Mouse (Mus musculus): ENCODE measurements around the gene Klhl29. TPM values are rescaled to one million over a fixed set of nuclear protein-coding genes. Genes with fewer than 3 reads are reported as not detected.

Klhl29 gene
- polyA plus RNA-seq, 1 experiment from 2014 or later = 9.5 TPM

DNA sequence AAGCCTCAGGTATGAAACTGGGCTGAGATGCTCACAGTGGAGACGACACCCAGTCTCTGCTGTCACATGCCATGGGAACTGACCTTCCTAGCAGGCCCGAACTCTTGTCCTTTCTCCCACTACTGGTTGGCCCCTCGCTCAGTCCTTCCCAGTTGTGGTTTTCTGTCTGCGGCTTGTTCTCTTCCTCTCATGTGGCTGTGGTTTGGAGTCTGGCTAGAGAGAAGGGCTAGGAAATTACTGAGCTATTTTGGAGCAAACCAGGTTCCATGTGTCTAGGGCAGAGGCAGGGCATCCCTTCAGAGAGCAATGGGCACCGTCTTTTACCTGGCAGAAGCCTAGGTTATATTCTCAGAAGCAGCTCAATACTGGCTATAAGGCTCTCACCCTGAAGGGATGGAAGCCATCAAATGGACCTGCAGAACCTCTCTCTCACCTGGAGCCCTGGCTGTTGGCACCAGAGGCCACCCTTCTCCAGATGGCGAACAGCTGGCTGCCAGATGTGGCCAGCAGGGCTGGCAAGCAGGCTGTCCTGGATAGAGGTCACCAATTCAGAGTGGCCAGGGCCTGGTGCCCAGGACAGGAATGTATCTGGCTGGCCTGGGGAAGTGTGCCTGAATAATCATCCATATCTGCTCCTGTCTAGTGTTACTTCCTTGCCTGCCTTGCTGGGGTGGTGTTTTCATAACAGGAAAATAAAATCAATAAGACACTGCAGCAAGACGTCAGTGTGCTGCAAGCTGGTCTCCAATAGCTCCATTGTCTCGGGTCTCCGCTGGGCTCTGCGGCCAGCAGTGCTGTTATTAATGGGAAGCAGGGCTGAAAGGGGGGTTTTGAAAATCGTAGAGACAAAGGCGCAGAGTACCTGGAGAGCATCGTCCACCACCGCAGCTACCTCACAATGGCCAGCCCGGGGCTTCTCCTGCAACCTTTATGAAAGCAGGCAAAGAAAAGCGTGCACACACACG is 167.3 kb downstream of the Klhl29 start:
- Histone ChIP-seq H3K4me1 (ENCODE audit: control insufficient read depth, insufficient read depth, low read length) (peaks cover 21% of the 10 kb centered on the region), H3K27ac (replicated peaks; ENCODE audit: low read depth, low read length) (peak overlapping the region; percentile 80), H3K4me3 (replicated peaks; ENCODE audit: low read depth, low read length) (no peak overlapping the region), H3K27me3 (ENCODE audit: control insufficient read depth, insufficient read depth, low read length) (no peaks in the 10 kb centered on the region), H3K36me3 (ENCODE audit: control insufficient read depth, insufficient read depth, low read length) (peaks cover 12% of the 10 kb centered on the region; the same call in 1 of the 2 replicates), H3K4me2 (ENCODE audit: low read length) (no peak overlapping the region), H3K9ac (replicated peaks; ENCODE audit: low read length) (peak overlapping the region; percentile 26; the same call in 1 of the 2 replicates), H3K9me3 (ENCODE audit: control insufficient read depth, low read length) (no peaks in the 10 kb centered on the region)
- ATAC-seq (ENCODE audit: low FRiP score, low TSS enrichment) (0 out of 2 replicates have a peak, but pooled peaks have one; percentile 28), DNase-seq (peak; percentile 59)
- WGBS = 58% methylated on average over 17 of the region's 17 CpGs

GRCm38 (mm10) chr12:5207172-5207571 is 168.3 kb downstream of the Klhl29 start:
- Histone ChIP-seq H3K4me1 (ENCODE audit: control insufficient read depth, insufficient read depth, low read length) (peaks cover 18% of the 10 kb centered on the region), H3K4me2 (ENCODE audit: low read length) (no peak overlapping the region), H3K4me3 (replicated peaks; ENCODE audit: low read depth, low read length) (no peak overlapping the region), H3K9ac (replicated peaks; ENCODE audit: low read length) (no peak overlapping the region), H3K36me3 (ENCODE audit: control insufficient read depth, insufficient read depth, low read length) (peaks cover 12% of the 10 kb centered on the region; the same call in 1 of the 2 replicates), H3K27me3 (ENCODE audit: control insufficient read depth, insufficient read depth, low read length) (no peaks in the 10 kb centered on the region), H3K9me3 (ENCODE audit: control insufficient read depth, low read length) (no peaks in the 10 kb centered on the region), H3K27ac (replicated peaks; ENCODE audit: low read depth, low read length) (no peak overlapping the region)
- ATAC-seq (ENCODE audit: low FRiP score, low TSS enrichment) = no peak
- 86% methylated on average over 4 of the region's 4 CpGs for WGBS
- DNase-seq = no peak

DNA sequence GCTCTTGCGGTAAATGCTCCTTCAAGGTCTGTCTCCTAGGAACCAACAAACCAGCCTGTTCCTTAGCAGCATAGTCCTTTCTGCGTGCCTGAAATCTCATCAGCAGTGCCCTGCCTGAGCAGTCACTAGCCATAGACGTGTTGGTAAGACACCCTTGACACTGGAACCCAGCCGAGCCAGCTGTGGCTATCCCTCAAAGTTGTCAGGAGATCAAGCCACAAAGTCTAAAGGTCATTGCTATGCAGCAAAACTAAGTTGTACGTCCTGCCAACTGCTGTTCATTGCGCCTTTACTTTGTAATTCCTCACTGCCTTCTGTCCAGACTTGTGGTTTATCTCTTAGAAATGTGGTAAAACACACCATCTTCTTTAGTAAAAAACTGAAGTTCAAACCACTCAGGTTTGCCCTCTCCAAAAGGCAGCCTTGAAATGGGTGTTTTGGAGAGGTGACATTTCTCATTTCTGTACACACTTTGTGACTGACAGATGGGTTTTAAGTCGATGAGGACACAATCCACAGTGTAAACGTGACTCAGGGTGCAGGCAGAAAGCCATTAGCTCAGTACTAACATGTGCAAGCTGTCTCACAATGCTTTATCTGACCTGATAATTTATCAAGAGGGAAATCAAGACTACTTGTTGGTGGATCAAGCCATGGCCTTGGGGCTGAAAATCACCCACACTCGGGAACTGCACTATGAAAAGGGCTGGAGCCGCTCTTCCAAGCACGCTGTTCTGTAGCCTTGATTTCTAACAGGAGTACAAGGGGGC is 171.2 kb downstream of the Klhl29 start:
- Histone ChIP-seq H3K4me1 (ENCODE audit: control insufficient read depth, insufficient read depth, low read length) (peaks cover 11% of the 10 kb centered on the region), H3K27me3 (ENCODE audit: control insufficient read depth, insufficient read depth, low read length) (no peaks in the 10 kb centered on the region), H3K4me3 (replicated peaks; ENCODE audit: low read depth, low read length) (no peak overlapping the region), H3K9me3 (ENCODE audit: control insufficient read depth, low read length) (no peaks in the 10 kb centered on the region), H3K36me3 (ENCODE audit: control insufficient read depth, insufficient read depth, low read length) (peaks cover 7% of the 10 kb centered on the region; the same call in 1 of the 2 replicates), H3K27ac (replicated peaks; ENCODE audit: low read depth, low read length) (no peak overlapping the region), H3K9ac (replicated peaks; ENCODE audit: low read length) (no peak overlapping the region), H3K4me2 (ENCODE audit: low read length) (no peak overlapping the region)
- WGBS = 79% methylated on average over 11 of the region's 11 CpGs
- ATAC-seq (ENCODE audit: low FRiP score, low TSS enrichment) (no peak), DNase-seq (no peak)

GRCm38 (mm10) chr12:5203385-5203784 is 172.1 kb downstream of the Klhl29 start:
- Histone ChIP-seq H3K4me1 (ENCODE audit: control insufficient read depth, insufficient read depth, low read length) (peaks cover 6% of the 10 kb centered on the region), H3K27me3 (ENCODE audit: control insufficient read depth, insufficient read depth, low read length) (no peaks in the 10 kb centered on the region), H3K9ac (replicated peaks; ENCODE audit: low read length) (no peak overlapping the region), H3K9me3 (ENCODE audit: control insufficient read depth, low read length) (no peaks in the 10 kb centered on the region), H3K4me3 (replicated peaks; ENCODE audit: low read depth, low read length) (no peak overlapping the region), H3K27ac (replicated peaks; ENCODE audit: low read depth, low read length) (no peak overlapping the region), H3K36me3 (ENCODE audit: control insufficient read depth, insufficient read depth, low read length) (peaks cover 7% of the 10 kb centered on the region; the same call in 1 of the 2 replicates), H3K4me2 (ENCODE audit: low read length) (no peak overlapping the region)
- ATAC-seq (ENCODE audit: low FRiP score, low TSS enrichment) (no peak), DNase-seq (no peak)
- WGBS = 78% methylated on average over 5 of the region's 5 CpGs

GRCm38 (mm10) chr12:5198254-5198653 is 177.2 kb downstream of the Klhl29 start:
- Histone ChIP-seq H3K9ac (replicated peaks; ENCODE audit: low read length) (no peak overlapping the region), H3K9me3 (ENCODE audit: control insufficient read depth, low read length) (no peaks in the 10 kb centered on the region), H3K36me3 (ENCODE audit: control insufficient read depth, insufficient read depth, low read length) (no peaks in the 10 kb centered on the region), H3K27ac (replicated peaks; ENCODE audit: low read depth, low read length) (no peak overlapping the region), H3K4me2 (ENCODE audit: low read length) (no peak overlapping the region), H3K27me3 (ENCODE audit: control insufficient read depth, insufficient read depth, low read length) (no peaks in the 10 kb centered on the region), H3K4me3 (replicated peaks; ENCODE audit: low read depth, low read length) (no peak overlapping the region), H3K4me1 (ENCODE audit: control insufficient read depth, insufficient read depth, low read length) (0 out of 2 replicates have a peak, but pooled peaks cover 3% of the 10 kb centered on the region)
- no peak for DNase-seq
- ATAC-seq (ENCODE audit: low FRiP score, low TSS enrichment) = no peak
- 90% methylated on average over 4 of the region's 4 CpGs for WGBS

GRCm38 (mm10) chr12:5194176-5194575 is 181.3 kb downstream of the Klhl29 start:
- Histone ChIP-seq H3K4me1 (ENCODE audit: control insufficient read depth, insufficient read depth, low read length) (peaks cover 31% of the 10 kb centered on the region), H3K9me3 (ENCODE audit: control insufficient read depth, low read length) (no peaks in the 10 kb centered on the region), H3K4me2 (ENCODE audit: low read length) (no peak overlapping the region), H3K4me3 (replicated peaks; ENCODE audit: low read depth, low read length) (no peak overlapping the region), H3K27me3 (ENCODE audit: control insufficient read depth, insufficient read depth, low read length) (no peaks in the 10 kb centered on the region), H3K9ac (replicated peaks; ENCODE audit: low read length) (no peak overlapping the region), H3K36me3 (ENCODE audit: control insufficient read depth, insufficient read depth, low read length) (no peaks in the 10 kb centered on the region), H3K27ac (replicated peaks; ENCODE audit: low read depth, low read length) (no peak overlapping the region)
- 69% methylated on average over 6 of the region's 6 CpGs for WGBS
- ATAC-seq (ENCODE audit: low FRiP score, low TSS enrichment) (no peak), DNase-seq (no peak)

- Histone ChIP-seq H3K9ac (replicated peaks; ENCODE audit: low read length) (no peak overlapping the region), H3K9me3 (ENCODE audit: control insufficient read depth, low read length) (no peaks in the 10 kb centered on the region), H3K4me1 (ENCODE audit: control insufficient read depth, insufficient read depth, low read length) (peaks cover 44% of the 10 kb centered on the region), H3K4me3 (replicated peaks; ENCODE audit: low read depth, low read length) (no peak overlapping the region), H3K27ac (replicated peaks; ENCODE audit: low read depth, low read length) (no peak overlapping the region; the same call in 1 of the 2 replicates), H3K27me3 (ENCODE audit: control insufficient read depth, insufficient read depth, low read length) (no peaks in the 10 kb centered on the region), H3K4me2 (ENCODE audit: low read length) (no peak overlapping the region), H3K36me3 (ENCODE audit: control insufficient read depth, insufficient read depth, low read length) (no peaks in the 10 kb centered on the region)
- no peak for ATAC-seq (ENCODE audit: low FRiP score, low TSS enrichment)
- DNase-seq = no peak
- WGBS = 49% methylated on average over 9 of the region's 9 CpGs
These were observed 183.1 kb downstream of the Klhl29 start for GRCm38 (mm10) chr12:5192380-5192718.

DNA sequence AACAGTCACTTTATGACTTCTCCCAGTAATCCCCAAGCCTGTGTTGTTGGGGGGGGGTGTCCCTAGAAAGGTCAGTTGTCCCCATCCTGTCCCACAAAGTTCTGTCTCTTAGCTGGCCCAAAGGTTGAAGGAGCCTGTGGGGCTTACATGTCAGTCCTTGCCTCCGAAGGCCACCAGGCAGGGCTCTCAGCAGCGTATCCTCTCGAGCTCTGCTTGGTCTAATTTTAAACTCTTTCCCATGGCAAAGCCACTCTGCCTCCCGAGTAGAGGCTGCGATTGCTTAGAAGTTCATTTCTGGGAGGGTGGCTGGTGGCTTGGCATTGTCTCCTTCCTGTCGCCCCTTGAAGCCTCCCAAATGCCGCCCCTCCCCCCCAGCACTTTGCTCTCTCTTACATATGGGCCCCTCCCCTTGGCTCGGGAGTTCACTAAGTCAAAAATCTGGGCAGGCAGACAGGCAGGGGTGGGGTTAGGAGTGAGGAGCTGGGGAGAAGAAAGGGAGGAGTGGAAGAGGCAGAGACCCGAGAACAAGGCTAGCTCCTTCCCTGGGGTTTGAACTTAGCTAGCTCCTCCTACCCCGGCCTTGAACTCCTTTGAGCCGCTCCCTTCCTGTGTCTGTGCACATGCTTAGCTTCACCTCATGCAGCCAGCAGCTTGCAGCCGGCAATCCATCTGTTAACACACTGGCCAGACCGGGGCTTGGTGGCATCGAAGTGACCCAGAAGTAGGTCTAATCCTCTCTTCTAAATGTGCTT is 183.7 kb downstream of the Klhl29 start:
- ATAC-seq (ENCODE audit: low FRiP score, low TSS enrichment) = peak; percentile 19; the same call in 1 of the 2 replicates
- H3K4me2 ChIP-seq (ENCODE audit: low read length) = no peak overlapping the region

More for the DNA sequence above, 183.7 kb downstream of the Klhl29 start:
- peak; percentile 51 for DNase-seq
- no peak overlapping the region for H3K9ac ChIP-seq (replicated peaks; ENCODE audit: low read length)
- no peak overlapping the region for H3K4me3 ChIP-seq (replicated peaks; ENCODE audit: low read depth, low read length)
- WGBS = 11% methylated on average over 14 of the region's 14 CpGs
- H3K4me1 ChIP-seq (ENCODE audit: control insufficient read depth, insufficient read depth, low read length) = peaks cover 44% of the 10 kb centered on the region
- no peaks in the 10 kb centered on the region for H3K9me3 ChIP-seq (ENCODE audit: control insufficient read depth, low read length)
- no peak overlapping the region; the same call in 1 of the 2 replicates for H3K27ac ChIP-seq (replicated peaks; ENCODE audit: low read depth, low read length)
- no peaks in the 10 kb centered on the region for H3K36me3 ChIP-seq (ENCODE audit: control insufficient read depth, insufficient read depth, low read length)
- no peaks in the 10 kb centered on the region for H3K27me3 ChIP-seq (ENCODE audit: control insufficient read depth, insufficient read depth, low read length)

Data from midbrain, embryonic 14.5 days (tissue).